Mouse (Mus musculus) cerebellum, adult 18-20 months (tissue): ENCODE data around the gene Tspan31.
A peak's percentile ranks its signal among the peaks of the same experiment; 100 is the strongest.
"Not testable (repeated sequence)": the region's sequence is repeated elsewhere in the genome, so short reads cannot be mapped to it uniquely, and the experiment has no call there.

Experiments
- DNase-seq, 2 experiments: peaks; one replicate each; pipeline ENCODE4 v3.0.0; 2021

Tspan31 gene

DNA sequence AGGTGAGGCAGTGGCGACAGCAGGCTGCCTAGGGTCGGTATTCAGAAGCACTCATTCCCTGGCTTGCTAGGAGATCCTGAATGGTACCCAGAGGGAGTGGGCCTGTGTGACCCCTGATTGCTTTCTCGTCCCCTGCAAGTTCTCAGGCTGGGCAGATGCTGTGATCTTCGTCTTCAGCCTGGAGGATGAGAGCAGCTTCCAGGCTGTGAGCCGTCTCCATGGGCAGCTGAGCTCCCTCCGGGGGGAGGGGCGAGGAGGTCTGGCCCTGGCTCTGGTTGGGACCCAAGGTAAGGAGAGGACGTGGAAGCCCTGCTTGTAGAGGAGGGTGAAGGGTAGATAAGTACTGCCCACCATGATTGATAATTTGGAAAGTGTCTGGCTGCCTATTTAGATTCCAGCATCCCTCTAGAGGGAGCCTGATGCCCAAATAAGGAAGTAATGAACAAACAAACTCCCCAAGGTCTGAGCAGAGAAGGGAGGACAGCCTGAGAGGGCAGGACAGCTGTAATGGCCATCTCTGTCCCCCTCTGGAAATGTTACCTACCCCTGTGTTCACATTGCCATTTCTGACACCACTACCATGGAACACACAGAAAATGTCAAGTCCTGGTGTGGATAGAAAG lies 13.3 kb upstream of the Tspan31 start:
- peak in 1 of 2 experiments; percentile 45 for DNase-seq

DNA sequence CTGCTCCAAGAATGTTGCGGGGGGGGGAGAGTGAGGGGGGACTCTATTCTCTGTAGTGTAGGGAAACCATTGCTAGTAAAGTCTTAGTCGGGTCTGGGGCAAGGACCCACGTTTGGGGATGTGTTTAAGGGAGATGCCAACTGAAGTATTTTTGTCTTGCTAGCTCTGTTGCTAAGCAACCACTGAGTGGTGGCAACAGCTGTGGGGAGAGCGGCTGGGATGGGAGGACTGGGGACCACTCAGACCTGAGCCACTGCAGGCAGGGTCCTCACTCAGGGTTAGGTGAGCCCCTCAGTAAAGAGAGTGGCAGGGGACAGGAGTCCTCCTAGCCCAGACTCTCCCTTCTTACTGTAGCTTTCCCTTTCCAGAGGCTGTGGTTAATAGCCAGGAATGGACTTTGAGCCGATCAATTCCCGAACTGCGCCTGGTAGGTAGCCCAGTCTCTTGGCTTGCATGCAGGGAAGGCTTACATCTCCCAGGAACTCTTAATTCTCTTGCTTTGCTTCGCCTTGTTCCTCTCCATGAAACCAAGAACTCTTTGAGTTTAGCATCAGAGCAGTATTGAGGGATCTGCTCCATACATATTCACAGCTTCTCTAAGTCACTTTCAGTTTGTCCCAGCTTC lies 12.0 kb upstream of the Tspan31 start:
- peak in 1 of 2 experiments; percentile 30 for DNase-seq

DNA sequence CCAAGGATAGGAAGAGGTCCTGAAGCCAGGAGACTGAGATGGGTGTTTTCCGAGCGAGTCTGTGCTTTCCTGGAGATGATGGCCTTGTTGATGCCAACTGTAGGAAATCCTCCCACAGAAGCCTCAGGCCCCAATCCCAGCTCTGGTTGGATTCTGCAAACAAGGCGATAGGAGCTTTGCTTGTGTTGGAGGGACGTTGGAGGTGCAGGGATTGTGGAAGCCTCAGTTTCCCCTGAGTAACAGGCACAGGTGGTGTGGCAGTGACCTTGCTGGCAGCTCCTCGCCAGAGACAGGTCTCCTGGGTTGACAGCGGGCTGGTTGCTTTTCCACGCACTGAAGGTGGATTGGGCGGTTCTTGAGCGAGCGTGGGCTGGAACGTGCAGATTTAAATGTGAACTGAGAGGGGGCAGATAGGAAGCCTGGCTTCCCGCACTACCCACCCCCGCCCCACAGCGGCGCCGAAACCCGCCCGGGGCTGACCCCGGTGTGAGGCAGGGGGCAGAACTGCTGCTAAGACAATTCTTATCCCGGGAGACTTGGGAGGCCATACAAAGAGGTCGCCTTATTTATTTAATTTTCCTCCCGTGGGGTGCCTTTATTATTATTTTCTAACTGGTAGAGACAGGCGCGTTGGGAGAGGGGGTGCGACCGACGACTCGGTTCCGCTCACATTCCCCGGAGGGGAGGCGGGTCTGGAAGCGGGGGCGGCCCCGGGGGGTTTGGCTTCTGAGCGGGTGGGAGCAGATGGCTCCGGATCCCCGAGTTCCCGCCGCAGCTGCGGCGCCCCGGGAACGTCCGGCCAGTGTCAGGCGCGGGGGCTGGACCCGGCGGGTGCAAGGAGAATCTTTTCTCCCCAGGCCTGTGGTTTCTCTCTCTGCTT lies 11.1 kb upstream of the Tspan31 start:
- DNase-seq, result peak; percentile 71 to 78

DNA sequence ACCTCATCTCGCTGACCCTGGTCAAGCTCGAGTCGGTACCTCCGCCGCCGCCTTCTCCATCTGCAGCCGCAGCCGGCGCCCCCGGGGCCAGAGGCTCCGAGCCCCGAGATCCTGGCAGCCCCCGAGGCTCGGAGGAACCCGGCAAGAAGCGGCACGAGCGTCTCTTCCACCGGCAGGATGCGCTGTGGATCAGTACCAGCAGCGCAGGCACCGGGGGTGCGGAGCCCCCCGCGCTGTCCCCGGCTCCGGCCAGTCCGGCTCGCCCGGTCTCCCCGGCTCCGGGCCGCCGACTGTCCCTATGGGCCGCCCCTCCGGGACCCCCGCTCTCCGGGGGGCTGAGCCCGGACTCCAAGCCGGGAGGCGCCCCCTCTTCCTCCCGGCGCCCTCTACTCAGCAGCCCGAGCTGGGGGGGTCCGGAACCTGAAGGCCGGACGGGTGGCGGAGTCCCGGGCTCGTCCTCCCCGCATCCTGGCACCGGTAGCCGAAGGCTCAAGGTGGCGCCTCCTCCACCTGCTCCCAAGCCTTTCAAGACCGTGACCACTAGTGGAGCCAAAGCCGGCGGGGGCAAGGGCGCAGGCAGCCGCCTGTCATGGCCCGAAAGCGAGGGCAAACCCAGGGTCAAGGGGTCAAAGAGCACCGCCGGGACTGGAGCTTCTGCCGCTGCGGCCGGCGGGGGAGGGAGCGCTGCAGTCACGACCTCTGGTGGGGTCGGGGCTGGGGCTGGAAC lies 9.8 kb upstream of the Tspan31 start:
- peak; percentile 69 to 78 for DNase-seq

DNA sequence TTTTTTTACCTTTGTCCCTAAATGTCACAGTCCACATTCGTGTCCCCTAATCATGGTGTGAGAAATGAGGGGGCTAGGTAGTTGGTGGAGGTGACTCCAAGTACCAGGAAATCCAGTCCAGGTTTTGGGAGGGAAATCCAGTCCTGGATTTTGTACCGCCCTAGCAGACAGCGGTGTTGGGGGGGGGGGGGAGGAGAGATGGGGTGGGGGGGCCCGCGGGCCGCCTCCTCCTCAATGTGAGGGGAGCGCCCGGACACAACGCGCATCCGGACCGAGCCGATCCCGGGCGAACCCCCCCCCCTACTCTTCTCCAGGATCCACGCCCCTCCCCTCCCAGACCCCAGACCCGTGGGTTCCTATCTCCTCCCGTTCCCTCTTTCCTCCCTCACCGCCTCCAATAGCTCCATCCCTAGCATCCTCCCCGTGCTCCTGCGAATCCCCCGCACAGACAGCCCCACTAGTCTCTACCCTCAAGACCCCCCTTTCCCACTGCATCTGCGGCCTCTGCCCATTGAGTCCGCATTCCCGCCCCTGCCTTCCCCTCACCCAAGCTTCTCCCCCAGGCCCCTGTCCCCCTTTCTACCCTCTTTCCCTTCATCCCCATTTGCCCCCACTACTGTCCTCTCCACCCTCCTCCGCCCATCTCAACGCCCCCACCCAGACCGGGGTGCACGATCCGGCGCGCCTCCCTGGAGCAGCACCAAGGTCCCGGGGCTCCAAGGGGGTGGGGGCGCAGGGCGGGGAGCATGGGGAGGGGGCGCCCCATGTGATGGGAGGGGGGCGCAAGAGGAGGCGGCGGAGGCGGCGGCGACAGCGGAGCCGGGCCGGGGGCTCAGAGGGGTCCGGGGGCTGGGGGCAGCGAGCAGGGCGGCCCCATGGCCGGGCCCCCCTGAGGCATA lies 8.9 kb upstream of the Tspan31 start:
- DNase-seq, result peak; percentile 77 to 81

DNA sequence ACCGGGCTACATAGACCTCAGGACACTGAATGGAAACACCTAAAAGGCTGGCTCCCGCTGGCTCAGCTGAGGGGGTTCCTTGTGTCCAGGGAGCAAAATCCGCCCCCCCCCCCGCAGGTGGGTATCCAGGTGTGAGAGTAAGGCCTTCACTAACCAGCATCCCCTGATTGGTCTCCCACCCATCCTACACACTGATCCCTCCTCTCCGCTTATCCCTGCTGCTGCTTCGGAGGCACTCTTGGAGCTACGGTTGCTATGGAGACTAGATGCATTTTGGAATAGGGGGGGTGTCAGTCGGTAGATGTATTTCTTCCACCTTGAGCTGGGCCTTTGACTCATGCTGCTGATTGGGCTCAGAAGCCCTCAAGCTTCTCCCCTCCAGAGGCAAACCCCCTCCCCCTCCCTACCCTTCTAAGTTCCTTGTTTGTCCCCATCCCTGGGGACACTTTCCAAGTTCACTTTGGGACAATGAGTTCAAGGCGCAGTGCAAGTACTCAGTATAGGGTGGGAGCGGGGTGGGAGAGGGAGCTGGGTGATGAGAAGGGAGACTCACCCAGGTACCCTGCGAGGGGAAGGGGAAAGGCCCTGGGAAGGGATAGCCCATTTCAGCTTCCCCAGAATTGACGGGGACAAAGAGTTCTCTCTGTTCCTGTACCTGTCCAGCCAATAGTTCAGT lies 8.1 kb upstream of the Tspan31 start:
- DNase-seq, result peak in 1 of 2 experiments; percentile 27

DNA sequence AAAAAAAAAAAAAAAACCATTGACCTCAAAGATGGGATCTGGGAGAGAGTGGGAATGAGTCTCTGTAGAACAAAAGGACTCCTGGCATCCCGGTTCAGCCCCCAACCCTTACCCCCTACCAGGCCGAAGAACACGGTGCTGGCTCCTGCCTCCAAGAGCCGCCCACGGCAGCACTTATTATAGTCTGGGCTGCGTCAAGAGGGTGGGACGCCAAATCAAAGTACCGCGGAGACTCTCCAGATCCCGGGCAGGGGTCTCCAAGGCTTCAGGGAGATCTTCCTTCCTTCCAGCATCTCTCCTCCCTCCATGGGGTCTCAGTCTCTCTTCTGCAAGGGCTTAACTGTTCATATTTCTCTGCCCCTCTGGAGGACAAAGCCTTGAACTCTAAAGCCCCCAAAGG lies 7.5 kb upstream of the Tspan31 start:
- no peak for DNase-seq

DNA sequence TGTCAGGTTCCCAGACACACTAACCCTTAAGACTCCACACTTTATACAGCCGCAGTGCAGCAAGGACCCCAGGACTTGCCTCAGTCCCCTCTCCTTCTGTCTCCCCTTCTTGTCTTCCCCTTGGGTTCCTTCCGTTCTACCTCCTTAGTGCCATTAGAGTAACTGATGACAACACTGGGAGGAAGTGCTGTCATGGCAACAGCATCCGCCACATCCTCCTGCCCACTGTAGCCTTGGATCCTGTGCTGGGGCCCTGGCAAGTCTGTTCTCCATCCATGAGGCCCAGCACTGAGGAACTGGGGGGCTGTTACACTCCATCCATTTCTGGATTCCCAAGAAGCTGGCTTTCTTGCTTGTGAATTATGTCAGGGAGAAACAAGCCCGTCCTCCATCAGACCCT lies 6.0 kb upstream of the Tspan31 start:
- no peak for DNase-seq

DNA sequence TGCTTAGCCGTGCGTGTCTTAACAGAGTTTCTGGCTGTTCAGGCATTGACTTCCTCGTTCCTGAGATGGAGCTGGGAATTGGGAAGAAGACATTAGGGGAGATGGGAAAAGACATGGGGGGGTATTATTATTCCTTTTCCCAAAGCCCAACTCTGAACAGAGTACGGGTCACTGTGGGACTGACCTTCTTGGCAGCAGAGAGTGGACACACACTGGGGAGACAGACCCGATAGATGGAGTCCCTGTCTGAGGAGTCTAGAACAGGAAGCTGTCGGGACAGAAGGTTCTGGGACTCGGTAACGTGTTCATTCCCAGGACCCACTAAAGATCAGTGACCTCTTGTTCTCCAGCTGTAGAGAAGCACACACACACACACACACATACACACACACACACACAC lies 5.6 kb upstream of the Tspan31 start:
- DNase-seq, result no peak

DNA sequence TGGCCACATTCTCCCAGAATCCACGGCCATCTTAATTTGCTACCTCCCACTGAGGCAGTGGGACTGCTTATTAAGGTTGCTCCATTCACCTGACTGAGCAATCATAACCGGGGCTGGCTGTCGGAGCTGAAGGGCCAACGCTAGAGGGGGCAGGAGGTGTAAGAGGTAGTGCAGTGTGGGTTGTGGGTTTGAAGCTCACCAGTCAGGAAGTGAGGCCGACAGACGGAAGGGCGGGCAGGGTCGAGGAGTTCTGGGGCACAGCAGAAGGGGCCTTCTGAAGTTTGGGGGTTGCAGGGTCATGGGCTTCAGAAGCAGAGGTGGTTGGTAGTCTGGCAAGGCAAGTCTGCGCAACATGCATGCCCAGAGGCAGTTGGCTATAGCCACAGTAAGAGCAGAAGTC lies 5.0 kb upstream of the Tspan31 start, which contains the start of gene Agap2:
TSS of gene Agap2 (plus strand) at position 205 of the 400 bp plus-strand sequence.
- DNase-seq, result no peak

DNA sequence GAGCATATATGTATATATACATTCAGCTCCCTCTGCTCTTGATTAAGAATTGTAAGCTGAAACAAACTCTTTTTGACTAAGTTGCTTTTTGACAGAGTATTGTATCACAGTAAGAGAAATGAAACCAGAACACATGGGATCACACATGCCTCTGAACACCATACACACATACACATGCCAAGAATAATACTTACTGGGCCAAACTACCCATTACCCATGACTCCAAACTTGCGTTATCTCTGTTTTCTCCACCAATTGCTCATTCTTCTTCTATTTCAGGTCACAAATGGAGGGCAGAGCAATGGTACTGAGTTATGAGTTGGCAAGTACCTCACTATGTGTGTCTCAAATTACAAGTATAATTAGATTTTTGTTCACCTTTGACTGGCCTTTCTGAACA lies 3.9 kb upstream of the Tspan31 start:
- DNase-seq, result no peak

DNA sequence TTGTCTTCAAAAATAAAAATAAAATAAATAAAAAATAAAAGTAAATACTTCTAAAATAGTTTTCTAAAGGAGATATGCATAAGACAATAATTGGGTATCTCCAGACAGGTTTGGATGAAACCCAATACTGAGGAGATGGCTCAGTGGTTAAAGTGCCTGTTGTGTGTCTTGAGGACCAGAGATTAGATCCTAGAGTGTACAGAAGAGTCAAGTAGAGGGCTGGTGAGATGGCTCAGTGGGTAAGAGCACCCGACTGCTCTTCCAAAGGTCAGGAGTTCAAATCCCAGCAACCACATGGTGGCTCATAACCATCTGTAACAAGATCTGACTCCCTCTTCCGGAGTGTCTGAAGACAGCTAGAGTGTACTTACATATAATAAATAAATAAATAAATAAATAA lies 2.9 kb upstream of the Tspan31 start:
- not testable (repeated sequence) for DNase-seq

DNA sequence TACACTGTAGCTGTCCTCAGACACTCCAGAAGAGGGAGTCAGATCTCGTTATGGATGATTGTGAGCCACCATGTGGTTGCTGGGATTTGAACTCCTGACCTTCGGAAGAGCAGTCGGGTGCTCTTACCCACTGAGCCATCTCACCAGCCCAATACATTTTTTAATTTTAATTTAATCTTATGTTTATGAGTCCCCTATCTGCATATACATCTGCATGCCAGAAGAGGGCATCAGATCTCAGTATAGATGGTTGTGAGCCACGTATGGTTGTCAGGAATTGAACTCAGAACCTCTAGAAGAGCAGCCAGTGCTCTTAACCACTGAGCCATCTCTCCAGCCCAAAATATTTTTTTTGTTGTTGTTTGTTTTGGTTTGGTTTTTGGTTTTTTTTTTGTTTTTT lies 2.2 kb upstream of the Tspan31 start:
- DNase-seq, result not testable (repeated sequence)

DNA sequence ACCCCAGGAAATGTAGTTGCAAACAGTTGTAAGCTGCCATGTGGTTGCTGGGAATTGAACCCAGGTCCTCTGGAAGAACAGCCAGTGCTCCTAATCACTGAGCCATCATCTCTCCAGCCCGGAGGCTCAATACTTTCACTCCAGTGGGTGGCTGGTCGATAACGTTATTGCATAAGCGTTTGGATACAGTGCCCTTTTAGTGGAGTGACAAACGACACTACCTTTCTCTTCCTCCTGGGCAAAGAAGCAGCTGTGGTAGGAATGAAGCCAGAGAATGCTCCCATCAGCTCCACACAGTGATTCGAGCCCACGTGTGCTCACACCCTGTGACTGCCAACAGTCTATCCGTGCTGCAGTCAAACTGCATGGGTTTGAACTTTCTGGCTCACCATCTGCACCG lies 1.1 kb upstream of the Tspan31 start:
- DNase-seq, result no peak

DNA sequence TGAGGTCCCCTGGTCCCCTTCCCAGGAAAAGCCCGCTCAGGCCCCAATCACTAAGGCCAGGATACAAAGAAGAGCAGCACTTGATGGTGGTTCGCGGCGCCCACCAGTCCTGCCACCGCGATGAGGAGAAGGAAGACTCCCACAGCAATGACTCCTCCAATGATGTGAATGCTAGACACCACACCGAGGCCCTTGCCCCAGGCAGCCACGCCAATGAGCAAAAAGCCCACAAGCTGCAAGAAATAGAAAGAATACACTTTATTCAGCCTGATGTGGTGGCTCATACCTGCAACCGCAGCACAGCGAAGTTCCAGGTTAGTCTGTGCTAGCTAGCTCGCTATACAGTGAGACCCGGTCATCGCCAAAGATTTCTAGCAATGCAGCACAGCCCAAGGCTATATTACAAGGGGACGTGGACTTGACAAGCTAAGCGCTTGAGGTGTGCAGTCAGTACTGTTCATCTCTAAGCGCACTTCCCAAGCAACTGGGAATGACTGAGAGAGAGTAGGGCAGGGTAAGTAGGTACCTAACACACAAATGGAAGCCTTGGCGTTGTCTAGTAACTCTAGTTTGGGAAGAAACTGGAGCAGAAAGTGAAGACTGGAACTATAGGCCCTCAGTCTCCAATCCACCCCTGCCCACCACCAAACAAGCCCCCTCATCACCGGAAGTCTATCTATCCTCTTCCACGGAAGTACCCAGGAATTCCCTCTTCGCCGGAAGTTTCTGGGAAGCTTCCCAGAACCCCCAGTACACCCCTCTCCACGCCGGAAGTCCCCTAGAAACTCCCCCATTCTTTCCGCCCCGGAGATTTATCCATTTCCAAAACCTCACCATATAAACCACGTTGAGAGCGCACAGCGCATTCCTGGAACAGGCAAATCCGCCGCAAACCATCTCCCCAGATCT lies 529 bp downstream of the Tspan31 start:
- DNase-seq, result peak in 1 of 2 experiments; percentile 33

DNA sequence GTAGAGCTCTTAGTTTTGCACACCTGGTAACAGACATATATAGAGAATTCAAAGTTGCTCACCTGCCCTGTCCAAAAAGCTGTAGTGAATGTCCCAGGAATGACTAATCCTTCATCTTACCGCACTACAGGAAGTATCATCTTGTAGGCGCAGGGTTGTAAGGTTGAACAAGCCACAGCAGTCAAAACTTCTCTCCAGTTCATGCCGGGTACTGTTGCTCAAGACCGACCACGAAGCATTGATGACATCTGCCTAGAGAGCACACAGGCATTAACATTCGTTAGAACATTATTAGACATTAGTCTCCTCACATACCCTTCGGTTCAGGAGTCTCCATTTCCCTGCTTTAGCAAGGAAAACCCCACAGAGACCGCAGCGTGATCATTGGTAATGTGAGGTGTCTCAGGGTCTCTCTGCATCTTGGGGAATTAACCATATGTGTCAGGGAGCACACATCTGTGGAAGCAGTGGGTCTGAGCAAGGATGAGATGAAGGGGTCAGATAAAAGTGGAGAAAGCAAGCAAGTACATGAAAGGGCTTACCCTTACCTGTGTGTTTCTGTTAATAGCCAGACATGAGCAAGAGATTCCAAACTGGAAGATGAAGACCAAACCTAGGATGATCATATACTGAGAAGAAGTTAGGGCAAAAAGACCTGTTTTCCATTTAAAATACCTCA lies 1.6 kb downstream of the Tspan31 start:
- DNase-seq, result no peak

DNA sequence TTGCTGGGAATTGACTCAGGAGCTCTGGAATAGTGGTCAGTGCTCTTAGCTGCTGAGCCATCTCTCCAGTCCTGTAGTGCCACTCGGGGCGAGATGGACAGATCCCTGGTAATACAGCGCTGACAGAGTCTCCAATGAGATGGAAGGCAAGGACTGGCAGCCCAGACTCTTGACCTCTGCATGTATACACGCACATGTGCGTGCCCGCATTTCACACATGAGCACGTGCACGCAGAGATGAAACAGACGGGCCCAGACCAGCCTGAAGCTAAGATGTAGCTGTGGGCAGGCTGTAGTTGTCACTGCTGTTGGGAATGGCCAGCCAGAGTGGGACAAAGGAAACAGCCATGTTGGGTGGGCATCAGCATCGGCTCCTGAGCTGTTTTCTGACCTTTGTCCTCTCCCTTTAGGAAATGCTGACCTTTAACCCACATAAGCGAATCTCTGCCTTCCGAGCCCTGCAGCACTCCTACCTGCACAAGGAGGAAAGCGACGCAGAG lies 3.5 kb downstream of the Tspan31 start:
- DNase-seq, result no peak

DNA sequence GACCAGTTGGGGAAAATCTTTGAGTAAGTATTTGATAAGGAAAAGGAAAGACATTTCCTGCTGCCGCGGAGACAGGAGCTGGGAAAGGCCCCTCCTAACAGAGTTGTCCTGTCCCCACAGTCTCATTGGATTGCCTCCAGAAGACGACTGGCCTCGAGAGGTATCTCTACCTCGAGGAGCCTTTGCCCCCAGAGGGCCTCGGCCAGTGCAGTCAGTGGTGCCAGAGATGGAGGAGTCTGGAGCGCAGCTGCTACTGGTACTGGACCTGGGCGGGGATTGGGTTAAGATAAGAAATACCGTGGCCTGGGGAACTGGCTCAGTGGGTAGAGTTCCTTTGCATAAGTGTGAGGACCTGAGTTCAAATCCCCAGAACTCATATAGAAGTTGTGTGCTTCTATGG lies 4.1 kb downstream of the Tspan31 start:
- no peak for DNase-seq
